Mouse (Mus musculus) cerebellum, postnatal 4 days (tissue): Measurements from ENCODE around the gene Tmx2.
"Not testable (repeated sequence)": the region's sequence is repeated elsewhere in the genome, so short reads cannot be mapped to it uniquely, and the experiment has no call there.

Source experiments
- DNase-seq, 2 experiments: peaks; one replicate each; pipeline ENCODE4 v3.0.0; 2022; ENCODE audit warnings: low spot score in 2 of 2, mixed read lengths in 1 of 2

The Tmx2 gene

GRCm38 (mm10) chr2:84688080-84688844 lies 9.3 kb upstream of the Tmx2 start:
- no peak for DNase-seq

GRCm38 (mm10) chr2:84682605-84683183 lies 3.8 kb upstream of the Tmx2 start:
- no peak for DNase-seq

- peak; percentile 59 to 83 for DNase-seq
Observed at GRCm38 (mm10) chr2:84677968-84678880, 716 bp downstream of the Tmx2 start, which contains the start of the genes Gm28635 and Med19. Gene Gm28635 (minus strand): TSS chr2:84678041. Gene Med19 (plus strand): TSS chr2:84678402.

- no peak for DNase-seq
Observed at GRCm38 (mm10) chr2:84677270-84677967, 1.5 kb downstream of the Tmx2 start.

GRCm38 (mm10) chr2:84671535-84671934 lies 7.4 kb downstream of the Tmx2 start:
- not testable (repeated sequence) for DNase-seq

- peak; percentile 75 to 86 for DNase-seq
Observed at GRCm38 (mm10) chr2:84670569-84670933, 8.4 kb downstream of the Tmx2 start, which contains the start of gene Selenoh. Gene Selenoh (minus strand): TSS chr2:84670770.

- DNase-seq: peak in 1 of 2 experiments; percentile 37
Observed at GRCm38 (mm10) chr2:84669828-84670568, 8.9 kb downstream of the Tmx2 start.

- DNase-seq: no peak
Observed at GRCm38 (mm10) chr2:84666081-84666480, 12.9 kb downstream of the Tmx2 start.

- DNase-seq: no peak
Observed at GRCm38 (mm10) chr2:84662866-84663265, 16.1 kb downstream of the Tmx2 start.

GRCm38 (mm10) chr2:84660253-84660652 lies 18.7 kb downstream of the Tmx2 start:
- no peak for DNase-seq

GRCm38 (mm10) chr2:84658806-84659205 lies 20.1 kb downstream of the Tmx2 start, which contains the start of gene Btbd18:
Gene Btbd18 (plus strand): TSS chr2:84659079.
- no peak for DNase-seq

GRCm38 (mm10) chr2:84655864-84656263 lies 23.1 kb downstream of the Tmx2 start:
- DNase-seq: no peak

GRCm38 (mm10) chr2:84653354-84653753 lies 25.6 kb downstream of the Tmx2 start:
- no peak for DNase-seq

- peak; percentile 43 to 76 for DNase-seq
Observed at GRCm38 (mm10) chr2:84650464-84651195, 28.3 kb downstream of the Tmx2 start, which contains the start of gene Ctnnd1. Gene Ctnnd1 (minus strand): TSS chr2:84650765.

GRCm38 (mm10) chr2:84649674-84650073 lies 29.3 kb downstream of the Tmx2 start:
- no peak for DNase-seq

- DNase-seq: no peak
Observed at GRCm38 (mm10) chr2:84648369-84648768, 30.6 kb downstream of the Tmx2 start.

- DNase-seq: no peak
Observed at GRCm38 (mm10) chr2:84647051-84647568, 31.8 kb downstream of the Tmx2 start.

- DNase-seq: no peak
Observed at GRCm38 (mm10) chr2:84646138-84646537, 32.8 kb downstream of the Tmx2 start.

- no peak for DNase-seq
Observed at GRCm38 (mm10) chr2:84640833-84641232, 38.1 kb downstream of the Tmx2 start.
